Mouse (Mus musculus) CH12.LX (cell line): ENCODE measurements around the gene Pakap. TPM values are rescaled to one million over a fixed set of nuclear protein-coding genes. Genes with fewer than 3 reads are reported as not detected.
A peak's percentile ranks its signal among the peaks of the same experiment; 100 is the strongest.

ENCODE experiments used
- DNase-seq: peaks from one replicate; pipeline ENCODE4 v3.0.0-alpha.2; 2013; ENCODE audit errors: extremely low read depth
- H3K27ac ChIP-seq: 2 replicates; pipeline ENCODE4 v1.5.1; 2012; ENCODE audit warnings: low read depth, mild to moderate bottlenecking, control low read depth, moderate library complexity; ENCODE audit not compliant: insufficient read depth
- H3K27me3 ChIP-seq: replicated peaks from 2 replicates; pipeline ENCODE3; 2012; ENCODE audit warnings: inconsistent platforms
- H3K36me3 ChIP-seq, 2 experiments: replicated peaks in 1 of 2; 2 replicates each; pipeline versions ENCODE3 to v1.6.1; 2012; ENCODE audit warnings: inconsistent platforms in 1 of 2, low read length in 1 of 2, mild to moderate bottlenecking in 1 of 2, mixed read lengths in 1 of 2, moderate library complexity in 1 of 2; ENCODE audit not compliant: control insufficient read depth in 1 of 2, insufficient read depth in 1 of 2
- H3K4me1 ChIP-seq, 2 experiments: 2 replicates each; pipeline ENCODE4 v1.6.1; 2012; ENCODE audit warnings: inconsistent platforms in 1 of 2, moderate library complexity in 1 of 2; ENCODE audit not compliant: insufficient read depth in 2 of 2, control insufficient read depth in 1 of 2
- H3K4me2 ChIP-seq: 2 replicates; pipeline ENCODE4 v1.6.1; 2012; ENCODE audit warnings: low read depth, mild to moderate bottlenecking, control low read depth; ENCODE audit not compliant: poor library complexity, insufficient read depth, severe bottlenecking
- H3K4me3 ChIP-seq, 3 experiments: fragments of 150-350 bp in 1 of 3; sonication (generic) in 1 of 3; replicated peaks in 1 of 3; 2 replicates each; pipeline versions ENCODE3 to v1.5.1; 2011 to 2012; ENCODE audit warnings: low read depth in 2 of 3, low read length in 2 of 3, mild to moderate bottlenecking in 2 of 3, moderate library complexity in 2 of 3, control low read depth in 1 of 3, improper control_type of control experiment in 1 of 3, inconsistent platforms in 1 of 3, mixed read lengths in 1 of 3; ENCODE audit not compliant: poor library complexity in 1 of 3
- H3K79me2 ChIP-seq: replicated peaks from 2 replicates; pipeline ENCODE4 v1.6.1; 2012; ENCODE audit warnings: mild to moderate bottlenecking, moderate library complexity; ENCODE audit not compliant: control insufficient read depth, poor library complexity, insufficient read depth, severe bottlenecking; ENCODE audit errors: extremely low read depth
- H3K9ac ChIP-seq: 2 replicates; pipeline ENCODE4 v1.6.1; 2012; ENCODE audit warnings: low read depth, mild to moderate bottlenecking, control low read depth, moderate library complexity; ENCODE audit not compliant: insufficient read depth
- H3K9me3 ChIP-seq: replicated peaks from 2 replicates; pipeline ENCODE3; 2012; ENCODE audit warnings: low read length, inconsistent platforms, mixed read lengths
- POLR2AphosphoS2 ChIP-seq: IDR thresholded peaks from 2 replicates; pipeline ENCODE4 v1.6.1; 2011; ENCODE audit warnings: low read depth, low read length, improper control_type of control experiment
- SMC3 ChIP-seq: IDR thresholded peaks from 2 replicates; pipeline ENCODE4 v1.6.1; 2011; ENCODE audit warnings: low read depth, low read length, improper control_type of control experiment
- dilution Hi-C: fragments of 300-500 bp; cut with MboI; formaldehyde crosslinking; loops from 2 replicates; pipeline ENCODE4 v1.14.3; 2020; ENCODE audit warnings: low sequenced_read_pairs; ENCODE audit not compliant: extremely low pct_unique_long_range_greater_than_20kb, extremely low pct_ligation_motif_present
- in situ Hi-C: fragments of 300-500 bp; cut with MboI; formaldehyde crosslinking; loops from 3 replicates; pipeline ENCODE4 v1.14.3; 2019; ENCODE audit warnings: low sequenced_read_pairs, low pct_ligation_motif_present, low pct_unique_long_range_greater_than_20kb, mixed read lengths
- polyA plus RNA-seq: library from polyadenylated mRNA; unstranded; fragments of >175 nt; gene quantifications from 2 replicates; pipeline ENCODE4 v1.2.1, GENCODE M21; 2012; ENCODE audit warnings: low read depth; ENCODE audit not compliant: insufficient read length
- total RNA-seq, 2 experiments: library from RNA; depleted of rRNA; stranded (reverse); fragments of 300-350 nt in 1 of 2; fragments of >200 nt in 1 of 2; gene quantifications; 2 replicates each; pipeline ENCODE4 v1.2.3; 2012 to 2014

Gene Pakap
- total and polyA plus RNA-seq, 3 experiments, result 0.08 to 0.14 TPM; not detected in 1

GRCm38 (mm10) chr4:57942892-57943291 lies 374.9 kb downstream of the Pakap start:
- dilution Hi-C loops, result no loop called here

More at GRCm38 (mm10) chr4:57942892-57943291, 374.9 kb downstream of the Pakap start:
- TF ChIP-seq SMC3 (no peak), POLR2AphosphoS2 (peak; percentile 52; the same call in 1 of the 2 replicates)
- Histone ChIP-seq H3K27me3 (no peaks in the 10 kb centered on the region), H3K27ac (no peak overlapping the region), H3K79me2 (no peaks in the 10 kb centered on the region), H3K4me3 (no peak overlapping the region), H3K9me3 (no peaks in the 10 kb centered on the region), H3K4me2 (no peak overlapping the region), H3K9ac (no peak overlapping the region), H3K36me3 (peaks cover 32 to 61% of the 10 kb centered on the region in 2 experiments), H3K4me1 (no peaks in the 10 kb centered on the region)
- no peak for DNase-seq
- in situ Hi-C loops, result no loop called here

Other genes with a start within 250 kb of the Pakap start
- gene Palm2, start 133.9 kb upstream of the Pakap start, total RNA-seq (2012; rRNA removed), result 0.04 TPM in 1 of 2 replicates, not detected in the other
- not detected in 2 replicates for gene Palm2, start 133.9 kb upstream of the Pakap start, total RNA-seq (2014; rRNA removed)
- gene Palm2, start 133.9 kb upstream of the Pakap start, polyA plus RNA-seq, result not detected in 2 replicates
- gene Akap2, start 149.5 kb downstream of the Pakap start, total RNA-seq (2012; rRNA removed), result 0.17 and 0.25 TPM in 2 replicates
- 0.04 TPM in 1 of 2 replicates, not detected in the other for gene Akap2, start 149.5 kb downstream of the Pakap start, total RNA-seq (2014; rRNA removed)
- 0.40 TPM in 1 of 2 replicates, not detected in the other for gene Akap2, start 149.5 kb downstream of the Pakap start, polyA plus RNA-seq